Mouse (Mus musculus) liver, postnatal 0 days (tissue): ENCODE results near the gene Haus2. TPM values are rescaled to one million over a fixed set of nuclear protein-coding genes. Genes with fewer than 3 reads are reported as not detected.
A peak's percentile ranks its signal among the peaks of the same experiment; 100 is the strongest.

Experiments
- ATAC-seq: fragments of 200-750 bp; cut with Nextera tagmentation; 2 replicates; pipeline ENCODE4 v1.8.0; 2017; ENCODE audit warnings: mild to moderate bottlenecking, moderate library complexity
- DNase-seq: peaks from one replicate; pipeline ENCODE4 v3.0.0-alpha.2; 2016
- H3K27ac ChIP-seq: fragments of 300-500 bp; sonication (generic); 2 replicates; pipeline ENCODE4 v1.5.1; 2014; ENCODE audit warnings: antibody characterized with exemption, moderate library complexity, mild to moderate bottlenecking, low read depth
- H3K27me3 ChIP-seq: fragments of 300-500 bp; sonication (generic); 2 replicates; pipeline ENCODE4 v1.6.1; 2014; ENCODE audit warnings: low read length, control low read depth, mixed read lengths; ENCODE audit not compliant: insufficient read depth
- H3K36me3 ChIP-seq: fragments of 300-500 bp; sonication (generic); replicated peaks from 2 replicates; pipeline ENCODE4 v1.6.1; 2014; ENCODE audit warnings: mild to moderate bottlenecking, control low read depth, low read length, moderate library complexity, mixed read lengths; ENCODE audit not compliant: insufficient read depth
- H3K4me1 ChIP-seq: fragments of 300-500 bp; sonication (generic); 2 replicates; pipeline ENCODE4 v1.6.1; 2014; ENCODE audit warnings: antibody characterized with exemption, mild to moderate bottlenecking, control low read depth; ENCODE audit not compliant: insufficient read depth
- H3K4me2 ChIP-seq: fragments of 300-500 bp; sonication (generic); 2 replicates; pipeline ENCODE4 v1.6.1; 2014; ENCODE audit warnings: low read depth, mild to moderate bottlenecking, low read length, moderate library complexity, mixed read lengths
- H3K4me3 ChIP-seq: fragments of 300-500 bp; sonication (generic); 2 replicates; pipeline ENCODE4 v1.5.1; 2014; ENCODE audit warnings: low read depth, low read length
- H3K9ac ChIP-seq: fragments of 300-500 bp; sonication (generic); replicated peaks from 2 replicates; pipeline ENCODE4 v1.6.1; 2014; ENCODE audit warnings: mild to moderate bottlenecking, moderate library complexity
- H3K9me3 ChIP-seq: fragments of 300-500 bp; sonication (generic); 2 replicates; pipeline ENCODE4 v1.6.1; 2016; ENCODE audit warnings: mild to moderate bottlenecking, control low read depth, low read length, mixed read lengths
- CTCF ChIP-seq: sonication (generic); IDR thresholded peaks from 2 replicates; pipeline ENCODE4 v1.5.1; 2016; ENCODE audit warnings: antibody characterized with exemption, low read depth
- EP300 ChIP-seq: IDR thresholded peaks from 2 replicates; pipeline ENCODE4 v1.6.1; 2016; ENCODE audit warnings: antibody characterized with exemption, low read depth, mild to moderate bottlenecking
- WGBS: fragments of 180-500 bp; shearing (Covaris S2); extraction: QIAGEN DNeasy Blood & Tissue Kit; methylation state at CpG from one replicate; pipeline ENCODE4 v1.1.7; 2014; ENCODE audit not compliant: insufficient replicate concordance; 5-methylcytosine and 5-hydroxymethylcytosine counted together
- polyA plus RNA-seq: library from polyadenylated mRNA; unstranded; fragments of >200 nt; fragmentation: Nextera tagmentation; extraction: Ambion mirVana; gene quantifications from 2 replicates; pipeline ENCODE4 v1.2.1, GENCODE M21; 2015

Haus2 gene
- polyA plus RNA-seq, 1 experiment from 2014 or later, result 9.0 TPM

DNA sequence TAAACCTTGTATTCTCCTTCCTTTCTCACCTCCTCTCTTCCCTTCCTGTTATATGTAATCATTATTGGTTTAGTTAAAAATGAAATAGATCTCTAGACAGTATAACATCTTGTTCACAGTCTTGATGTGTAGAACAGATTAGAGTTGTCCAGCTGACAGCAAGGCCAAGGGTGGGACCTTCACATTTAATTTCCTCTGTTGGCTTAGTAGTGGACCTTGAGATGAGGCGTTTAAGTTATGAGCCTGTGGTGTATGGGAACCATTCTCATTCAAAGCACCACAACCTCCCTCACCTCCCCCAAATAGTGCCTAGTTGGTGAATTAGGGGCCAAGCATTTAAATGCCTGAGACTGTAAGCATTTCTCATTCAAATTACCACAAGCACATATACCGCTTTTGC, 58.3 kb downstream of the Haus2 start:
- no peak overlapping the region for H3K4me2 ChIP-seq
- no peak overlapping the region for H3K4me3 ChIP-seq
- no peak overlapping the region for H3K9ac ChIP-seq
- no peaks in the 10 kb centered on the region for H3K27me3 ChIP-seq
- WGBS, result 59% methylated on average over 2 of the region's 2 CpGs
- no peak overlapping the region for H3K27ac ChIP-seq
- no peak for TF ChIP-seq CTCF
- peaks cover 7% of the 10 kb centered on the region; the same call in 1 of the 2 replicates for H3K4me1 ChIP-seq
- no peaks in the 10 kb centered on the region for H3K36me3 ChIP-seq
- H3K9me3 ChIP-seq, result no peaks in the 10 kb centered on the region
- no peak for DNase-seq
- ATAC-seq, result no peak

GRCm38 (mm10) chr2:120670253-120670652, 61.1 kb downstream of the Haus2 start:
- 71% methylated on average over 2 of the region's 2 CpGs for WGBS
- H3K9me3 ChIP-seq, result no peaks in the 10 kb centered on the region
- H3K27ac ChIP-seq, result no peak overlapping the region
- no peak overlapping the region for H3K9ac ChIP-seq
- TF ChIP-seq CTCF, result peak; percentile 56
- no peak for TF ChIP-seq EP300
- peaks cover 7% of the 10 kb centered on the region; the same call in 1 of the 2 replicates for H3K36me3 ChIP-seq
- no peak overlapping the region for H3K4me3 ChIP-seq
- H3K4me2 ChIP-seq, result no peak overlapping the region
- DNase-seq (no peak), ATAC-seq (no peak)
- no peaks in the 10 kb centered on the region for H3K4me1 ChIP-seq
- H3K27me3 ChIP-seq, result no peaks in the 10 kb centered on the region

Other genes with a start within 250 kb of the Haus2 start
- gene Ganc, start 205.5 kb upstream of the Haus2 start, polyA plus RNA-seq, result 6.8 and 8.2 TPM in 2 replicates
- 2.9 and 3.2 TPM in 2 replicates for gene Tmem87a, start 205.3 kb upstream of the Haus2 start, polyA plus RNA-seq
- gene Capn3, start 153.4 kb upstream of the Haus2 start, polyA plus RNA-seq, result 4.7 and 4.9 TPM in 2 replicates
- gene Zfp106, start 45.5 kb upstream of the Haus2 start, polyA plus RNA-seq, result 14.9 and 18.8 TPM in 2 replicates
- 17.2 TPM in 2 replicates for gene Snap23, start 41.7 kb upstream of the Haus2 start, polyA plus RNA-seq
- gene Lrrc57, start 137 bp downstream of the Haus2 start, polyA plus RNA-seq, result 9.6 and 10.0 TPM in 2 replicates
- gene Stard9, start 19.7 kb downstream of the Haus2 start, polyA plus RNA-seq, result 1.2 and 1.3 TPM in 2 replicates
- gene Cdan1, start 240.7 kb downstream of the Haus2 start, polyA plus RNA-seq, result 2.0 and 2.3 TPM in 2 replicates
- 0.57 and 0.67 TPM in 2 replicates for gene Ttbk2, start 241.2 kb downstream of the Haus2 start, polyA plus RNA-seq